Mouse (Mus musculus) embryonic fibroblast, embryonic 13.5 days (primary cell): Measurements from ENCODE around the gene Nckap5. TPM values are rescaled to one million over a fixed set of nuclear protein-coding genes. Genes with fewer than 3 reads are reported as not detected.
"Not testable (repeated sequence)": the region's sequence is repeated elsewhere in the genome, so short reads cannot be mapped to it uniquely, and the experiment has no call there.

Experiments
- H3K27ac ChIP-seq: 2 replicates; pipeline ENCODE4 v1.5.1; 2012; ENCODE audit warnings: low read length, control low read depth, inconsistent platforms; ENCODE audit not compliant: insufficient read depth
- H3K4me1 ChIP-seq: 2 replicates; pipeline ENCODE4 v1.6.1; 2011; ENCODE audit warnings: low read length; ENCODE audit not compliant: control insufficient read depth, insufficient read depth
- H3K4me3 ChIP-seq: 2 replicates; pipeline ENCODE4 v1.5.1; 2011; ENCODE audit warnings: mild to moderate bottlenecking, control low read depth, low read length; ENCODE audit not compliant: insufficient read depth
- CTCF ChIP-seq: IDR thresholded peaks from 2 replicates; pipeline ENCODE4 v1.5.1; 2011; ENCODE audit warnings: mild to moderate bottlenecking, control low read depth, low read length, moderate library complexity, borderline replicate concordance; ENCODE audit not compliant: insufficient read depth
- POLR2A ChIP-seq: IDR thresholded peaks from 2 replicates; pipeline ENCODE4 v1.6.1; 2011; ENCODE audit warnings: low read depth, mild to moderate bottlenecking, control low read depth, low read length, moderate library complexity
- polyA plus RNA-seq: library from polyadenylated mRNA; stranded (reverse); fragments of >200 nt; gene quantifications from 2 replicates; pipeline ENCODE4 v1.2.4, GENCODE M21; 2011; ENCODE audit warnings: low read depth; ENCODE audit not compliant: missing spikeins, insufficient read length

Nckap5 gene
- polyA plus RNA-seq, 1 experiment = 1.7 TPM

DNA sequence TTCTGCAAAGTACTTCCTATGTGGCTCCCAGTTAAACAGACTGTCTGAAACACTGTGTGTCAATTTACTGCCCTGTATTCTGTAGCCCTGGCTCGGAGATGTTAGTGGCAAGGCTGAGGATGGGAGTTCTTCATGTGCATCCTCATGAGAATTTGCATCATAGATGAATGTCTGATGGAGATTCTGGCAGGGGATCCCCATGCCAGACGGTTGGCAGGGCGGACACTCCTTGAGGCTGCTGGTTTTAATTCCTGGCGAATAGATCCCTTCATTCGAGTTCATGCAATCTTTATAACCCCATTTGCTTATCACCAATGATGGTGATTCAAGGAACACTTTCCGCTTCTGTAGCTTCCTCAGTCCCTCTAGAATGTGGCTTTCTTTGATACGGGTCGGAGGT is 803.1 kb downstream of the Nckap5 start:
- no peak for TF ChIP-seq POLR2A
- H3K27ac ChIP-seq = no peak overlapping the region
- H3K4me1 ChIP-seq = no peaks in the 10 kb centered on the region
- no peak overlapping the region for H3K4me3 ChIP-seq

DNA sequence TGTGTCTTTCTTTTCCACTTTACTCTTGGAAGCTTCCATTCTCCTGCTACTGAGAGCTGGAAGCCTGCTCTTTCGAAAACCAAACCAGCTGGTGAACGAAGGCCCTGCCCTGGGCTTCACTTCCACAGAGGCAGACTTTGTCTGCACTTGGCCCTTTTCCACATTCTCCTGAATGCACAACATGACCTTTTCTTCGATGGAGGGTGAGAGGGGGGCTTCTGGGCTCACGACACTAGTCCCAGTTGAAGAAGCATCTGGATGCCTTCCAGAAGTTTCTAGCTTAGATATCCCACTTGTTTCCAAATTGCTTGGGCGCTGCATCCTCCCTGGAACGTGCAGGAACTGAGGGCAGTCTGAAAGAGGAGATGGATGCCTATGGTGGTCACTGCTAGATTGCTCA is 806.1 kb downstream of the Nckap5 start:
- Histone ChIP-seq H3K27ac (no peak overlapping the region), H3K4me3 (no peak overlapping the region), H3K4me1 (no peaks in the 10 kb centered on the region)
- TF ChIP-seq POLR2A = no peak
- TF ChIP-seq CTCF = no peak

DNA sequence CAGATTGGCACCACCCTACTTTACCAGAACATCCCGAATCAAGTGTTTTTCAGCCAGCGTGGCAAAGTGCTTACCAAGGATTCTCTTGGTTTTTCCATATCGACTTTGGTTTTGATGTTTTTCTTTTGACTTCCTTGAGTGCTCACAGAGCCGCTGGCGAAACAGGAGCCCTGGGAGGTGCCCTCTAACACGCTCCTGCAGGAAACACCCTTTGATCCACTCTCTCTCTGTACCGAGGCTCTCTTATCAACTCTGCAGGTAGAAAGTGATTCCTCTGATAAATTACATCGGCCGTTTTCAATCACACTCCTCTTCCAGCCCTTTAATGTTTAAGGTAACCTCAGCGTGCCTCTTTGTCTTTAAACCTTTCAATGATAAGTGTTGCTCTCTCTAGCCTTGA is 807.6 kb downstream of the Nckap5 start:
- no peak overlapping the region for H3K27ac ChIP-seq
- no peaks in the 10 kb centered on the region for H3K4me1 ChIP-seq
- no peak overlapping the region for H3K4me3 ChIP-seq
- TF ChIP-seq CTCF = no peak
- TF ChIP-seq POLR2A = no peak

GRCm38 (mm10) chr1:126018654-126019053 is 811.9 kb downstream of the Nckap5 start:
- not testable (repeated sequence) for H3K4me3 ChIP-seq, H3K27ac ChIP-seq

DNA sequence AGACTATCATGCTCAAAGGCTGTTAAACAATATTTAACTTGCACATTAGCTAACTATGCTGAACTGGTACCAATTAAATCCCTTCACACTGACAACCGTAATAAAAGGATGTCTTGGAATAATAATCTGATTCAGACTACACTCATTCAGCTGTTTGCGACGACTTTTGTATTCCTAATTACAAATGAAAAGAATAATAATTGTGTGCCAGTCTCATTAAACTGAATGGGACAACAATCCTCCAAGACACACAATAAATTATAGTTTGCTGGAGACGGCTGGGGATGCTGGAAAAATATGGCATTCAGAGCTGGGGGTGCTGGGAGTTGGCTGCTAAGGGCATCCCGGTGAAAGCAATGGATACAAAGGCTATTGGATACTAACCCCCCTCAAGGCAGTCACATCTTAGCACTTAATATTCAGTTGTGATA is 818.9 kb downstream of the Nckap5 start:
- TF ChIP-seq POLR2A (no peak), CTCF (no peak)

More at GRCm38 (mm10) chr1:126018654-126019053, 811.9 kb downstream of the Nckap5 start:
- not testable (repeated sequence) for H3K4me1 ChIP-seq

GRCm38 (mm10) chr1:126007571-126007970 is 823.0 kb downstream of the Nckap5 start:
- TF ChIP-seq POLR2A = no peak
- TF ChIP-seq CTCF = no peak
- Histone ChIP-seq H3K4me3 (no peak overlapping the region), H3K4me1 (no peaks in the 10 kb centered on the region), H3K27ac (no peak overlapping the region)

More for the DNA sequence above, 818.9 kb downstream of the Nckap5 start:
- no peaks in the 10 kb centered on the region for H3K4me1 ChIP-seq
- no peak overlapping the region for H3K4me3 ChIP-seq
- H3K27ac ChIP-seq = no peak overlapping the region

DNA sequence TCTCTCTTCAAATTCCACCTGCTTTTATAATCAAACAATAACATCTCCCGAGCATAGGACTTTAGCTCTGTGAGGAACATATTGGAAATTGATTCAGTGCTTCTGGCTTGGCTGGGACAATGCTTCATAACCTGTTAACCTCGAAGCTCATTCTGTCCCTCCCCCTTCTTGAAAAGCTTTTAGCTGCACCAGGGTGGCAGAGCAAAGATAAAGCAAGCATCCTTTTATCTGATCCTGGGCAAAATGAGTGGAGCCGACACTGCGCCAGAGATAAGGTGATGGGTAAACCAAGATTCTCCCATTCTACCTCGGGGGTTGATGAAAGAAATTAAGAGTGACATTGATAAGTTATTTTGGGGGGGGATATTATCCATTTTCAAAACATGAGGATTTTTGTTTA is 824.9 kb downstream of the Nckap5 start:
- H3K27ac ChIP-seq = no peak overlapping the region
- no peak for TF ChIP-seq POLR2A
- TF ChIP-seq CTCF = no peak
- no peaks in the 10 kb centered on the region for H3K4me1 ChIP-seq
- H3K4me3 ChIP-seq = no peak overlapping the region

GRCm38 (mm10) chr1:125996540-125996939 is 834.1 kb downstream of the Nckap5 start:
- Histone ChIP-seq H3K4me3 (no peak overlapping the region), H3K4me1 (no peaks in the 10 kb centered on the region), H3K27ac (no peak overlapping the region)
- no peak for TF ChIP-seq POLR2A
- no peak for TF ChIP-seq CTCF

GRCm38 (mm10) chr1:125987803-125988202 is 842.8 kb downstream of the Nckap5 start:
- Histone ChIP-seq H3K4me3 (no peak overlapping the region), H3K27ac (no peak overlapping the region), H3K4me1 (no peaks in the 10 kb centered on the region)
- no peak for TF ChIP-seq CTCF
- no peak for TF ChIP-seq POLR2A

- H3K4me3 ChIP-seq = no peak overlapping the region
- no peaks in the 10 kb centered on the region for H3K4me1 ChIP-seq
- H3K27ac ChIP-seq = no peak overlapping the region
- TF ChIP-seq POLR2A = no peak
- TF ChIP-seq CTCF = no peak
Measured at GRCm38 (mm10) chr1:125984570-125984969, 846.0 kb downstream of the Nckap5 start.

GRCm38 (mm10) chr1:125974649-125975048 is 856.0 kb downstream of the Nckap5 start:
- Histone ChIP-seq H3K4me1 (no peaks in the 10 kb centered on the region), H3K4me3 (no peak overlapping the region), H3K27ac (no peak overlapping the region)
- TF ChIP-seq POLR2A (no peak), CTCF (no peak)
